Mouse (Mus musculus): ENCODE results near the gene Ikzf3. TPM values are rescaled to one million over a fixed set of nuclear protein-coding genes. Genes with fewer than 3 reads are reported as not detected.

Gene Ikzf3
- total and polyA plus RNA-seq, 2 experiments from 2014 or later, result 0.20 TPM; not detected in 1

DNA sequence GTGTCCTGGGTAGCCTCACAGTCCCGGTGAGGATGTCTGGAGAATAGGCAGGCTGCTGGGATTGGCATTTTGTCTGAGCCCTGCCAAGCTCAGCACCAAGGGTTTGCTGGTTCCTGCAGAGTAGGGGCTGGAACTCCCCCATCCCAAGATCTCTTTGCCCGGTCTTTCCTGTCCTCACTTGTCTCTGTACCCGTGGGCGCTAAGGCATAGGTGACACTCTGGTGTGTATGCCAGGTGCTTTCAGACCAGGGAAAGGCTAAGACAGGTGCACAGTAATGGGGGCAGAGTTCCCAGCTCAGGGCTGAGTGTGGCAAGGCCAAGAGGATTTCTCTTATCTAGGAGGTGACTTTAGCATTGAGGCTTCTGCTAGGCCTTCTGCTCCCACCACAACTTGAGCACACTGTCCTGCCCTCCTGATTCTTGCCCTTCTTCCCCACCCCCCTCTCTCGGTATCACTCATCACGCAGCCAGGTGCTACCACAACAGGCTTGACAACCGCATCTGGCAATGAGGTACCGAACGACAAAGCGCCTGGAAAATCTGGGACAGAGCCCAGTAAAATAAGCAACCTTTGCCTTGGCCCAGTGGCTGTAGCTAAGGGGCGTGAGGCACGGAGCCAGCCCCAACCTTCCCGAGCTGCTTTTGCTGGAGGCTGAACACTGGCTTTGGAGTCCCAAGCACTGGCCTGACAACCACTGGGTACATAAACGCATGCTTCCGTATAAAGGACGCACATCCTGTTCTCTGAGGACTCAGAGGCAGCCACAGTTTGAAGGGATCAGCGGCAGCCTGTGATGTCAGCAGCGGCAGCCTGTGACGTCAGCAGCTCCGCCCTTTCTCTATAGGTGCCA is 95.7 kb downstream of the Ikzf3 start:
- TF ChIP-seq CTCF (IDR thresholded peaks at IDR 0.05; ENCODE audit: low read depth), result no peak
- Histone ChIP-seq H3K36me3 (ENCODE audit: insufficient read depth, low read length) (no peaks in the 10 kb centered on the region), H3K4me1 (ENCODE audit: insufficient read depth, low read length) (no peaks in the 10 kb centered on the region), H3K27ac (no peak overlapping the region), H3K27me3 (ENCODE audit: insufficient read depth, low read length) (peaks cover 16% of the 10 kb centered on the region; the same call in 1 of the 2 replicates), H3K9ac (replicated peaks; ENCODE audit: low read length) (no peak overlapping the region), H3K4me3 (ENCODE audit: low read length) (no peak overlapping the region), H3K4me2 (ENCODE audit: low read depth, low read length) (no peak overlapping the region), H3K9me3 (ENCODE audit: low read length) (no peaks in the 10 kb centered on the region)
- WGBS, result 70% methylated on average over 20 of the region's 20 CpGs
- ATAC-seq, result no peak
- no peak for DNase-seq (ENCODE audit: low spot score)

DNA sequence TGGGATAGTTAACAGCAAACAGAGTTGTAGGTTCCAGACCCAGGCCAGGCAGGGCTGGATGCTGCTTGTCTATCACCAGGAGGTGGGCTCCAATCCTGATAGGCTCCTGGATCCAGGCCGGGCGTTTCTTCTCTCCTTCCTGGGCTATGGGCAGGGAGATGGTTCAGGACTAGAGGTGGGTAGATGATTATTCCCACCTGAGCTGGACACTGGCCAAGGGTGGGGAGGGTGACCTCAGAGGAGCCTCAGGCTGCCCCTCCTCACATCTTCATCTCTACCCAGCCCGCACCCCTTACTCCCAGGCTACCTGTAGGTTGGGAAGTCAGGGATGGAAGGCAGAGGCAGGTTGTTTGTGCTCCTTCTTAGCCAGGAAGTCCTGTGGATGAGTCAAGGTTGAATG is 96.4 kb downstream of the Ikzf3 start:
- WGBS, result 85% methylated on average over 3 of the region's 3 CpGs
- DNase-seq (ENCODE audit: low spot score), result no peak
- H3K9ac ChIP-seq (replicated peaks; ENCODE audit: low read length), result no peak overlapping the region
- no peak for ATAC-seq
- H3K9me3 ChIP-seq (ENCODE audit: low read length), result no peaks in the 10 kb centered on the region
- no peaks in the 10 kb centered on the region for H3K36me3 ChIP-seq (ENCODE audit: insufficient read depth, low read length)
- H3K27ac ChIP-seq, result no peak overlapping the region
- H3K4me3 ChIP-seq (ENCODE audit: low read length), result no peak overlapping the region
- H3K27me3 ChIP-seq (ENCODE audit: insufficient read depth, low read length), result peaks cover 16% of the 10 kb centered on the region; the same call in 1 of the 2 replicates
- no peak overlapping the region for H3K4me2 ChIP-seq (ENCODE audit: low read depth, low read length)
- TF ChIP-seq CTCF (IDR thresholded peaks at IDR 0.05; ENCODE audit: low read depth), result no peak
- no peaks in the 10 kb centered on the region for H3K4me1 ChIP-seq (ENCODE audit: insufficient read depth, low read length)

DNA sequence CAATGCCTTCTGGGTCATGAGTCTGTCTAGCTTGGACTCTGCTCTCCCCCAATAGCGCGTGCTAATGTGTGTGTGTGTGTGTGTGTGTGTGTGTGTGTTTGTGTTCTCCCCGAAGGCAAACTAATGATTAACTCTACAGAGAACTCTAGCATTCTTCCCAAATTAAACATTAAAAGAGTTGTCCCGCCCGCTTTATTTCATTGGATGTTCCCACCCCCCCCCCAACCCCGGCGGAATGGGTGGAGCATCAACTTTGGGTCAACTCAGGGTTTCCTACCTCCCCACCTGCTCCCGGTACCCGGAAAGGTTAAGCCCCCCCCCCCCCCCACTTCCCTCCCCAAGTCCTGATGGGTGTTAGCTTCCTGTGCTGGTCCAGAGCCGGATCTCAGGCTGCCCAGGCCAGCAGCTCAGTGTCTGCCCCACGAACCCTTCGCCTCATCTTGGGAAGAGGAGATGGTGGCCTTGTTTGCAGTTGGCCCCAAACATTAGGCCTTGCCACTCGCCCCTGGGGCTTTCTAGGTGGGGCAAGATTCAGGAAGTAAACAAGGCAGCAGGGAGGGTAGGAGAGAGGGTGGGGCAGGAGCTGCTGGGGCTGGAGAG is 97.5 kb downstream of the Ikzf3 start:
- WGBS, result 42% methylated on average over 13 of the region's 13 CpGs

DNA sequence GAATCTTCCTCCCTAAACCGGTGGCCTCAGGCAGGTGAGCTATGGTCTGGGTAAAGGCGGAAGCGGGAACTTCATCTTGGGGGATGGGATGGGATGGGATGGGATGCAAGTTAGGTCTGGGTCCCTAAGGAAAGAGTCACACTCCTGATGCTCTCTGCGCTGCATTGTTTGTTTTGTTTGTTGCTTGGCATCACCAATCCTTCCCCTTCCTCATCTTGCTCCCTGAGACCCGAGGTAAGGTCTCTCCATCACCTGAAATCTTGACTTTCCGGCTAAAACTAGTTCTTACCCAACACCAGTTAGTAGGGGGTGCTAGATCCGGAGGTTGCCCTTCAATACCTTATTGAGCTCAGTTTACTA is 98.4 kb downstream of the Ikzf3 start:
- no peak for TF ChIP-seq CTCF (IDR thresholded peaks at IDR 0.05; ENCODE audit: low read depth)
- H3K4me3 ChIP-seq (ENCODE audit: low read length), result peak overlapping the region; percentile 29
- WGBS, result 18% methylated on average over 7 of the region's 7 CpGs
- H3K27me3 ChIP-seq (ENCODE audit: insufficient read depth, low read length), result peaks cover 16% of the 10 kb centered on the region; the same call in 1 of the 2 replicates
- ATAC-seq (no peak), DNase-seq (ENCODE audit: low spot score) (no peak)
- H3K27ac ChIP-seq, result no peak overlapping the region
- no peaks in the 10 kb centered on the region for H3K9me3 ChIP-seq (ENCODE audit: low read length)
- H3K4me2 ChIP-seq (ENCODE audit: low read depth, low read length), result peak overlapping the region; percentile 37
- no peaks in the 10 kb centered on the region for H3K4me1 ChIP-seq (ENCODE audit: insufficient read depth, low read length)
- no peak overlapping the region for H3K9ac ChIP-seq (replicated peaks; ENCODE audit: low read length)
- no peaks in the 10 kb centered on the region for H3K36me3 ChIP-seq (ENCODE audit: insufficient read depth, low read length)

More for the DNA sequence above, 97.5 kb downstream of the Ikzf3 start:
- Histone ChIP-seq H3K9me3 (ENCODE audit: low read length) (no peaks in the 10 kb centered on the region), H3K9ac (replicated peaks; ENCODE audit: low read length) (no peak overlapping the region), H3K4me1 (ENCODE audit: insufficient read depth, low read length) (no peaks in the 10 kb centered on the region), H3K27me3 (ENCODE audit: insufficient read depth, low read length) (peaks cover 16% of the 10 kb centered on the region; the same call in 1 of the 2 replicates), H3K36me3 (ENCODE audit: insufficient read depth, low read length) (no peaks in the 10 kb centered on the region), H3K4me2 (ENCODE audit: low read depth, low read length) (no peak overlapping the region; the same call in 1 of the 2 replicates), H3K27ac (no peak overlapping the region), H3K4me3 (ENCODE audit: low read length) (no peak overlapping the region)
- no peak for TF ChIP-seq CTCF (IDR thresholded peaks at IDR 0.05; ENCODE audit: low read depth)
- ATAC-seq (no peak), DNase-seq (ENCODE audit: low spot score) (no peak)

GRCm38 (mm10) chr11:98446562-98447474 is 99.0 kb downstream of the Ikzf3 start:
- Histone ChIP-seq H3K36me3 (ENCODE audit: insufficient read depth, low read length) (no peaks in the 10 kb centered on the region), H3K9ac (replicated peaks; ENCODE audit: low read length) (0 out of 2 replicates have a peak overlapping the region, but pooled peaks have one; percentile 5), H3K27me3 (ENCODE audit: insufficient read depth, low read length) (peaks cover 16% of the 10 kb centered on the region; the same call in 1 of the 2 replicates), H3K27ac (no peak overlapping the region; the same call in 1 of the 2 replicates), H3K9me3 (ENCODE audit: low read length) (no peaks in the 10 kb centered on the region), H3K4me1 (ENCODE audit: insufficient read depth, low read length) (no peaks in the 10 kb centered on the region), H3K4me3 (ENCODE audit: low read length) (peak overlapping the region; percentile 29), H3K4me2 (ENCODE audit: low read depth, low read length) (peak overlapping the region; percentile 37)
- 3% methylated on average over 33 of the region's 33 CpGs for whole genome bisulfite sequencing
- DNase-seq (ENCODE audit: low spot score) (no peak), ATAC-seq (no peak)
- no peak for TF ChIP-seq CTCF (IDR thresholded peaks at IDR 0.05; ENCODE audit: low read depth)

- 20% methylated on average over 5 of the region's 5 CpGs for WGBS
- TF ChIP-seq CTCF (IDR thresholded peaks at IDR 0.05; ENCODE audit: low read depth), result no peak
- DNase-seq (ENCODE audit: low spot score), result no peak
Observed at GRCm38 (mm10) chr11:98446213-98446561, 99.6 kb downstream of the Ikzf3 start, which contains the start of gene Grb7. Grb7 (plus strand) TSS chr11:98446394.

More at GRCm38 (mm10) chr11:98446213-98446561, 99.6 kb downstream of the Ikzf3 start, which contains the start of gene Grb7:
- no peaks in the 10 kb centered on the region for H3K36me3 ChIP-seq (ENCODE audit: insufficient read depth, low read length)
- H3K27me3 ChIP-seq (ENCODE audit: insufficient read depth, low read length), result peaks cover 16% of the 10 kb centered on the region; the same call in 1 of the 2 replicates
- peak within 1 kb of the TSS; percentile 37 for H3K4me2 ChIP-seq (ENCODE audit: low read depth, low read length)
- H3K9me3 ChIP-seq (ENCODE audit: low read length), result no peaks in the 10 kb centered on the region
- H3K9ac ChIP-seq (replicated peaks; ENCODE audit: low read length), result 0 out of 2 replicates have a peak within 1 kb of the TSS, but pooled peaks have one; percentile 5
- peak within 1 kb of the TSS; percentile 29 for H3K4me3 ChIP-seq (ENCODE audit: low read length)
- H3K27ac ChIP-seq, result no peak within 1 kb of the TSS; the same call in 1 of the 2 replicates
- no peaks in the 10 kb centered on the region for H3K4me1 ChIP-seq (ENCODE audit: insufficient read depth, low read length)
- ATAC-seq, result no peak
